7 mouse cellular contexts compared by ENCODE assay signal in the genomic region with DNA sequence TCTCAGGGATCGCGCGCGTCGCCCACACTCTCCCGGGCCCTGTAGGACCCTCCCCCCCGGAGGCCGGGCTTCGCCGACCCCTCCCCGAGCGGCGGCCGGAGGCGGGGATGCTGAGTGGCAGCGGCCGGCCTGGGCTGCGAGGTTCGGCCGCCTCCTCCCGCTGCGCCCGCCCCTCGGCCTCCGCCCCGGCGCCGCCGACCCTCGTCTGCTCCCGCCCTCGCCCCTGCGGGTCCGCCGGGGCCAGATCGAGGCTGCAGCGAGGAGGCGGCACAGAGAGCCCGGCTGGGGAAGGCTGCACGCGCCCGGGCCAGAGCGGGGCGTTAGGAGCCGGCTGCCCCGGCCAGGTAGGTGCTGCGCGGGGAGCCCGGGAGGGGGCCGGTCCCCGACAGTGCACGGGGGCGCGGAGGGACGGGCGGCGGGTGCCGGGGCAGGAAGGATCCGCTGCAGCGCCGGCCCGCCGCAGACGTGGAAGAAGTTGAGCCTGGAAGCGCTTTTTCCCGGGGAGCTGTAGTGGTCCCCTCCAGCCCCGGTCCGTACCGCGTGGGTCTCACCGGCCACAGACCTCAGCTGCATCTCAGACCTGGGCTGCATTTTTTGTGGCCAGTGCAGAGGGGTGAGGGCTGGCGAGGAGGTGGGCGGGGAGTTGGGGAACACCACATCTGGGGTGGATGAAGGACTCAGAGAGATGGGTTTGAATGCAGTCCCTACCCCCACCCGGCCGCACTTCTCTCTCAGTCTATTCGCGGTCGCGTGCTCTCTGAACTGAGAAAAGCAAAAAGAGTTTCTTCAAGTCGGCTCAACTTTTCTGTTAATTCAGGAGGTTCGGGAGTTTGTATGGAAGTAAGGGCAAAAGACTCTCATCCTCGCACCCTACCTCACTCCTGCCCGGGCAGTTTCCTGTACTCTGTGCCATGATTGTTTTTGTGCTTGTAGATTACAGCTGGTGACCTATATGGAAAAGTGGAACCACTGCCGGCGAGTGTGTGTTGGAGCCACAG. TPM values are rescaled to one million over a fixed set of nuclear protein-coding genes. Genes with fewer than 3 reads are reported as not detected.
DNase-seq lines count a peak whose midpoint lies in the region; ATAC-seq and TF ChIP-seq lines count a peak whose summit lies in the region.

A gene (plus strand): TSS at position 234 of the 998 bp plus-strand sequence.

- WGBS in forebrain, postnatal 0 days: 4% methylated on average over 85 of the region's 85 CpGs
- WGBS in hindbrain, embryonic 11.5 days: 0% methylated on average over 68 of the region's 85 CpGs

- peak; percentile 36 for DNase-seq in ES-E14 (ENCODE audit: low read depth, low spot score)
- no peak for DNase-seq in adrenal gland, adult 8-10 months
- DNase-seq in forebrain, postnatal 0 days: peak; percentile 48
- peak; percentile 81 for DNase-seq in hindbrain, embryonic 11.5 days (ENCODE audit: low spot score)
- DNase-seq in left cerebral cortex, postnatal 25 days (ENCODE audit: low spot score in 2 of 2): no peak
- peak; percentile 32 for DNase-seq in right cerebral cortex, postnatal 25 days

- H3K4me1 ChIP-seq in ES-E14 (ENCODE audit: control insufficient read depth in 2 of 2, insufficient read depth in 2 of 2, low read length in 2 of 2, poor library complexity in 1 of 2): peaks cover 0 to 4% of the 10 kb centered on the region in 2 experiments; a peak in 1 of 4 replicates
- no peaks in the 10 kb centered on the region for H3K4me1 ChIP-seq in forebrain, postnatal 0 days (ENCODE audit: insufficient read depth)
- H3K4me1 ChIP-seq in hindbrain, embryonic 11.5 days (replicated peaks; ENCODE audit: control insufficient read depth, insufficient read depth, low read length): no peaks in the 10 kb centered on the region
- H3K4me1 ChIP-seq in megakaryocyte, embryonic 14.5 days: peaks cover 22% of the 10 kb centered on the region

- H3K4me2 ChIP-seq in forebrain, postnatal 0 days (ENCODE audit: low read depth): peak within 1 kb of the TSS; percentile 100
- peak within 1 kb of the TSS; percentile 99 for H3K4me2 ChIP-seq in hindbrain, embryonic 11.5 days (replicated peaks; ENCODE audit: low read depth, low read length)

- intact Hi-C loops in left cerebral cortex, postnatal 25 days (cut with DNase I): loop anchor here (5.0 kb wide), 1 partner anchor 206 kb away; no protein-coding TSS in a partner anchor

- H3K9ac ChIP-seq in ES-E14 (ENCODE audit: insufficient read depth, low read depth, low read length, poor library complexity, severe bottlenecking): peak within 1 kb of the TSS; percentile 77
- peak within 1 kb of the TSS; percentile 55 for H3K9ac ChIP-seq in forebrain, postnatal 0 days
- peak within 1 kb of the TSS; percentile 79 for H3K9ac ChIP-seq in hindbrain, embryonic 11.5 days (ENCODE audit: low read depth, low read length)

- peaks cover 8% of the 10 kb centered on the region; the same call in 1 of the 2 replicates for H3K27me3 ChIP-seq in forebrain, postnatal 0 days (ENCODE audit: insufficient read depth, low read length)
- peaks cover 11% of the 10 kb centered on the region for H3K27me3 ChIP-seq in hindbrain, embryonic 11.5 days (ENCODE audit: control insufficient read depth, insufficient read depth, low read length)
- H3K27me3 ChIP-seq in megakaryocyte, embryonic 14.5 days (replicated peaks): peaks cover 80% of the 10 kb centered on the region

- in situ Hi-C loops in ES-E14 (cut with MboI; ENCODE audit: low sequenced_read_pairs in 2 of 2, unreplicated experiment in 2 of 2): no loop called here

- TF ChIP-seq CTCF in forebrain, postnatal 0 days (IDR thresholded peaks at IDR 0.05; ENCODE audit: low read depth): no peak

- no peaks in the 10 kb centered on the region for H3K9me3 ChIP-seq in ES-E14 (ENCODE audit: control insufficient read depth, insufficient read depth, low read depth, low read length)
- H3K9me3 ChIP-seq in forebrain, postnatal 0 days (ENCODE audit: low read length): no peaks in the 10 kb centered on the region
- no peaks in the 10 kb centered on the region for H3K9me3 ChIP-seq in hindbrain, embryonic 11.5 days (ENCODE audit: control insufficient read depth, low read length)
- peaks cover 4% of the 10 kb centered on the region; the same call in 1 of the 2 replicates for H3K9me3 ChIP-seq in megakaryocyte, embryonic 14.5 days

- H3K36me3 ChIP-seq in ES-E14 (ENCODE audit: control insufficient read depth, insufficient read depth, low read length, poor library complexity, severe bottlenecking): no peaks in the 10 kb centered on the region
- no peaks in the 10 kb centered on the region for H3K36me3 ChIP-seq in forebrain, postnatal 0 days (ENCODE audit: insufficient read depth)
- no peaks in the 10 kb centered on the region for H3K36me3 ChIP-seq in hindbrain, embryonic 11.5 days (ENCODE audit: control insufficient read depth, insufficient read depth, low read length)
- no peaks in the 10 kb centered on the region for H3K36me3 ChIP-seq in megakaryocyte, embryonic 14.5 days (replicated peaks; ENCODE audit: low read length)

- peak within 1 kb of the TSS; percentile 72 to 73 for H3K4me3 ChIP-seq in ES-E14 (ENCODE audit: insufficient read depth in 1 of 2, low read depth in 1 of 2, low read length in 2 of 2, poor library complexity in 1 of 2, severe bottlenecking in 1 of 2)
- H3K4me3 ChIP-seq in forebrain, postnatal 0 days (ENCODE audit: low read depth, low read length): peak within 1 kb of the TSS; percentile 68
- peak within 1 kb of the TSS; percentile 73 for H3K4me3 ChIP-seq in hindbrain, embryonic 11.5 days (ENCODE audit: low read depth, low read length)
- peak within 1 kb of the TSS; percentile 92 for H3K4me3 ChIP-seq in megakaryocyte, embryonic 14.5 days (replicated peaks)

- ATAC-seq in forebrain, postnatal 0 days: peak; percentile 81
- ATAC-seq in hindbrain, embryonic 11.5 days (ENCODE audit: low FRiP score): peak; percentile 74

- H3K27ac ChIP-seq in ES-E14 (ENCODE audit: insufficient read depth, low read depth, low read length, poor library complexity, severe bottlenecking): no peak within 1 kb of the TSS; the same call in 1 of the 2 replicates
- H3K27ac ChIP-seq in forebrain, postnatal 0 days (ENCODE audit: low read depth, low read length): peak within 1 kb of the TSS; percentile 29; the same call in 1 of the 2 replicates
- H3K27ac ChIP-seq in hindbrain, embryonic 11.5 days (ENCODE audit: low read depth, low read length): peak within 1 kb of the TSS; percentile 74

TF ChIP-seq in ES-E14, 5 proteins besides CTCF, POLR2A, EP300 and RAD21:
- no peak for TF ChIP-seq MAFK (IDR thresholded peaks at IDR 0.05; ENCODE audit: insufficient read depth, low read depth, low read length)
- TF ChIP-seq ZNF384 (IDR thresholded peaks at IDR 0.05; ENCODE audit: low read depth, low read length): no peak
- TF ChIP-seq CHD2 (IDR thresholded peaks at IDR 0.05; ENCODE audit: low read depth, low read length): no peak
- TF ChIP-seq HCFC1 (IDR thresholded peaks at IDR 0.05; ENCODE audit: borderline replicate concordance, insufficient read depth, low read length): no peak
- no peak for TF ChIP-seq ZC3H11A (IDR thresholded peaks at IDR 0.05; ENCODE audit: borderline replicate concordance, low read depth, low read length)

RNA-seq across cellular contexts. Expression of the gene that starts here (rescaled TPM):
- 6.1 and 8.8 TPM in 2 replicates for total RNA-seq in ES-E14 (2012; rRNA removed)
- 10 to 100 TPM; 27.4 to 49.2 (median 34.5) TPM for total RNA-seq in adrenal gland, adult 8-10 months (2022)
- 16.2 and 23.6 TPM in 2 replicates for total RNA-seq in forebrain, postnatal 0 days (2014; rRNA removed)
- 9.8 and 13.3 TPM in 2 replicates for polyA plus RNA-seq in forebrain, postnatal 0 days (2015; fragmentation: Nextera tagmentation; extraction: Ambion mirVana)
- 16.6 and 19.3 TPM in 2 replicates for polyA plus RNA-seq in hindbrain, embryonic 11.5 days (2014; fragmentation: Nextera tagmentation; extraction: Ambion mirVana)
- 10 to 100 TPM; 13.2 to 18.7 TPM for total RNA-seq in left cerebral cortex, postnatal 25 days (2021)
- polyA plus RNA-seq in megakaryocyte, embryonic 14.5 days (2012; ENCODE audit: insufficient read depth, low replicate concordance): 0.47 TPM in 1 of 2 replicates, not detected in the other

Comparison
In these comparisons a context has a peak if more than half of its experiments do, and no peak if none do; other contexts are left out.
1. DNase-seq: peak in ES-E14 (single experiment), forebrain, postnatal 0 days (single experiment), hindbrain, embryonic 11.5 days (single experiment) and right cerebral cortex, postnatal 25 days (single experiment); none in adrenal gland, adult 8-10 months (single experiment) and left cerebral cortex, postnatal 25 days (0 of 2).
2. Peak in every context shown above with its lines, with median percentiles within 50 percentile points of each other: H3K4me3 ChIP-seq and H3K9ac ChIP-seq.